Mouse (Mus musculus) spleen, postnatal 14 days (tissue): ENCODE measurements around the gene Usp31.

Source experiments
- DNase-seq, 2 experiments: peaks; one replicate each; pipeline ENCODE4 v3.0.0; 2021 to 2022; ENCODE audit warnings: low spot score in 2 of 2

Usp31 gene

GRCm38 (mm10) chr7:121707073-121707667, at the start of gene Usp31:
Gene Usp31 (minus strand): TSS chr7:121707253.
- peak; percentile 83 to 87 for DNase-seq

- no peak for DNase-seq
Observed at GRCm38 (mm10) chr7:121754748-121755147, 47.7 kb upstream of the Usp31 start.

- DNase-seq, result no peak
Observed at GRCm38 (mm10) chr7:121750244-121750643, 43.2 kb upstream of the Usp31 start.

GRCm38 (mm10) chr7:121737511-121738415, 30.7 kb upstream of the Usp31 start:
- no peak for DNase-seq

- peak; percentile 31 to 68 for DNase-seq
Observed at GRCm38 (mm10) chr7:121734171-121734831, 27.2 kb upstream of the Usp31 start, which contains the start of gene Scnn1g. Gene Scnn1g (plus strand): TSS chr7:121734479.

GRCm38 (mm10) chr7:121730225-121730624, 23.2 kb upstream of the Usp31 start:
- DNase-seq, result no peak

GRCm38 (mm10) chr7:121717031-121717430, 10.0 kb upstream of the Usp31 start:
- no peak for DNase-seq

- no peak for DNase-seq
Observed at GRCm38 (mm10) chr7:121711171-121711570, 4.1 kb upstream of the Usp31 start.

- peak; percentile 17 to 23 for DNase-seq
Observed at GRCm38 (mm10) chr7:121706411-121707072, 511 bp downstream of the Usp31 start.

- no peak for DNase-seq
Observed at GRCm38 (mm10) chr7:121705051-121705450, 2.0 kb downstream of the Usp31 start.

- DNase-seq, result no peak
Observed at GRCm38 (mm10) chr7:121701983-121702382, 5.1 kb downstream of the Usp31 start.

- no peak for DNase-seq
Observed at GRCm38 (mm10) chr7:121700480-121700879, 6.6 kb downstream of the Usp31 start.

- DNase-seq, result no peak
Observed at GRCm38 (mm10) chr7:121699218-121699617, 7.8 kb downstream of the Usp31 start.

- DNase-seq, result no peak
Observed at GRCm38 (mm10) chr7:121697574-121697973, 9.5 kb downstream of the Usp31 start.

GRCm38 (mm10) chr7:121697170-121697569, 9.9 kb downstream of the Usp31 start:
- no peak for DNase-seq

GRCm38 (mm10) chr7:121691803-121692202, 15.2 kb downstream of the Usp31 start:
- no peak for DNase-seq

- DNase-seq, result no peak
Observed at GRCm38 (mm10) chr7:121689338-121689737, 17.7 kb downstream of the Usp31 start.

GRCm38 (mm10) chr7:121685140-121685984, 21.7 kb downstream of the Usp31 start:
- no peak for DNase-seq

GRCm38 (mm10) chr7:121681191-121681590, 25.9 kb downstream of the Usp31 start:
- DNase-seq, result no peak

GRCm38 (mm10) chr7:121677105-121677753, 29.8 kb downstream of the Usp31 start:
- no peak for DNase-seq
